Mouse (Mus musculus) CH12.LX (cell line): ENCODE results near the gene Dnaja3. TPM values are rescaled to one million over a fixed set of nuclear protein-coding genes. Genes with fewer than 3 reads are reported as not detected.

Source experiments
- DNase-seq: peaks from one replicate; pipeline ENCODE4 v3.0.0-alpha.2; 2013; ENCODE audit errors: extremely low read depth
- H3K27ac ChIP-seq: 2 replicates; pipeline ENCODE4 v1.5.1; 2012; ENCODE audit warnings: low read depth, mild to moderate bottlenecking, control low read depth, moderate library complexity; ENCODE audit not compliant: insufficient read depth
- H3K27me3 ChIP-seq: replicated peaks from 2 replicates; pipeline ENCODE3; 2012; ENCODE audit warnings: inconsistent platforms
- H3K36me3 ChIP-seq, 2 experiments: replicated peaks in 1 of 2; 2 replicates each; pipeline versions ENCODE3 to v1.6.1; 2012; ENCODE audit warnings: inconsistent platforms in 1 of 2, low read length in 1 of 2, mild to moderate bottlenecking in 1 of 2, mixed read lengths in 1 of 2, moderate library complexity in 1 of 2; ENCODE audit not compliant: control insufficient read depth in 1 of 2, insufficient read depth in 1 of 2
- H3K4me1 ChIP-seq, 2 experiments: 2 replicates each; pipeline ENCODE4 v1.6.1; 2012; ENCODE audit warnings: inconsistent platforms in 1 of 2, moderate library complexity in 1 of 2; ENCODE audit not compliant: insufficient read depth in 2 of 2, control insufficient read depth in 1 of 2
- H3K4me2 ChIP-seq: 2 replicates; pipeline ENCODE4 v1.6.1; 2012; ENCODE audit warnings: low read depth, mild to moderate bottlenecking, control low read depth; ENCODE audit not compliant: poor library complexity, insufficient read depth, severe bottlenecking
- H3K4me3 ChIP-seq, 3 experiments: fragments of 150-350 bp in 1 of 3; sonication (generic) in 1 of 3; replicated peaks in 1 of 3; 2 replicates each; pipeline versions ENCODE3 to v1.5.1; 2011 to 2012; ENCODE audit warnings: low read depth in 2 of 3, low read length in 2 of 3, mild to moderate bottlenecking in 2 of 3, moderate library complexity in 2 of 3, control low read depth in 1 of 3, improper control_type of control experiment in 1 of 3, inconsistent platforms in 1 of 3, mixed read lengths in 1 of 3; ENCODE audit not compliant: poor library complexity in 1 of 3
- H3K79me2 ChIP-seq: replicated peaks from 2 replicates; pipeline ENCODE4 v1.6.1; 2012; ENCODE audit warnings: mild to moderate bottlenecking, moderate library complexity; ENCODE audit not compliant: control insufficient read depth, poor library complexity, insufficient read depth, severe bottlenecking; ENCODE audit errors: extremely low read depth
- H3K9ac ChIP-seq: 2 replicates; pipeline ENCODE4 v1.6.1; 2012; ENCODE audit warnings: low read depth, mild to moderate bottlenecking, control low read depth, moderate library complexity; ENCODE audit not compliant: insufficient read depth
- H3K9me3 ChIP-seq: replicated peaks from 2 replicates; pipeline ENCODE3; 2012; ENCODE audit warnings: low read length, inconsistent platforms, mixed read lengths
- BHLHE40 ChIP-seq: IDR thresholded peaks from 2 replicates; pipeline ENCODE4 v1.6.1; 2011; ENCODE audit warnings: mild to moderate bottlenecking, low read depth, low read length, improper control_type of control experiment
- CTCF ChIP-seq, 2 experiments: IDR thresholded peaks in 1 of 2; conservative IDR thresholded peaks in 1 of 2; 2 replicates each; pipeline ENCODE4 v1.5.1; 2011 to 2012; ENCODE audit warnings: low read depth in 2 of 2, low read length in 2 of 2, improper control_type of control experiment in 1 of 2, inconsistent platforms in 1 of 2, mild to moderate bottlenecking in 1 of 2, moderate library complexity in 1 of 2
- E2F4 ChIP-seq: IDR thresholded peaks from 2 replicates; pipeline ENCODE4 v1.6.1; 2011; ENCODE audit warnings: low read depth, low read length, improper control_type of control experiment; ENCODE audit not compliant: insufficient replicate concordance
- ELF1 ChIP-seq: IDR thresholded peaks from 2 replicates; pipeline ENCODE4 v1.6.1; 2014; ENCODE audit warnings: low read depth, mild to moderate bottlenecking, inconsistent platforms, low read length, improper control_type of control experiment
- GABPA ChIP-seq: IDR thresholded peaks from 2 replicates; pipeline ENCODE4 v1.6.1; 2012; ENCODE audit warnings: low read depth, low read length, improper control_type of control experiment, inconsistent platforms; ENCODE audit not compliant: insufficient replicate concordance
- KAT2A ChIP-seq: IDR thresholded peaks from 2 replicates; pipeline ENCODE4 v1.6.1; 2012; ENCODE audit warnings: low read length, improper control_type of control experiment, inconsistent platforms; ENCODE audit not compliant: insufficient replicate concordance
- MAX ChIP-seq: IDR thresholded peaks from 2 replicates; pipeline ENCODE4 v1.6.1; 2011; ENCODE audit warnings: low read length, improper control_type of control experiment
- MEF2A ChIP-seq: IDR thresholded peaks from 2 replicates; pipeline ENCODE4 v1.6.1; 2014; ENCODE audit warnings: low read depth, mild to moderate bottlenecking, inconsistent platforms, low read length, improper control_type of control experiment, borderline replicate concordance
- MXI1 ChIP-seq: IDR thresholded peaks from 2 replicates; pipeline ENCODE4 v1.6.1; 2011; ENCODE audit warnings: mild to moderate bottlenecking, low read depth, low read length, improper control_type of control experiment
- NELFE ChIP-seq: IDR thresholded peaks from 2 replicates; pipeline ENCODE4 v1.6.1; 2011; ENCODE audit warnings: low read depth, low read length, improper control_type of control experiment
- NRF1 ChIP-seq: IDR thresholded peaks from 2 replicates; pipeline ENCODE4 v1.6.1; 2014; ENCODE audit warnings: low read depth, mild to moderate bottlenecking, inconsistent platforms, low read length, improper control_type of control experiment, moderate library complexity
- POLR2A ChIP-seq: IDR thresholded peaks from 2 replicates; pipeline ENCODE4 v1.6.1; 2011; ENCODE audit warnings: low read depth, mild to moderate bottlenecking, improper control_type of control experiment, low read length
- POLR2AphosphoS2 ChIP-seq: IDR thresholded peaks from 2 replicates; pipeline ENCODE4 v1.6.1; 2011; ENCODE audit warnings: low read depth, low read length, improper control_type of control experiment
- RAD21 ChIP-seq: IDR thresholded peaks from 2 replicates; pipeline ENCODE4 v1.6.1; 2011; ENCODE audit warnings: low read depth, mild to moderate bottlenecking, low read length, improper control_type of control experiment, moderate library complexity
- RCOR1 ChIP-seq: conservative IDR thresholded peaks from 2 replicates; pipeline ENCODE4 v1.6.1; 2012; ENCODE audit warnings: low read depth, mild to moderate bottlenecking, inconsistent platforms, low read length, improper control_type of control experiment
- TBP ChIP-seq: conservative IDR thresholded peaks from 2 replicates; pipeline ENCODE4 v1.6.1; 2011; ENCODE audit warnings: low read depth, low read length, improper control_type of control experiment
- TCF12 ChIP-seq: IDR thresholded peaks from 2 replicates; pipeline ENCODE4 v1.6.1; 2014; ENCODE audit warnings: low read depth, mild to moderate bottlenecking, inconsistent platforms, low read length, improper control_type of control experiment
- UBTF ChIP-seq: IDR thresholded peaks from 2 replicates; pipeline ENCODE4 v1.6.1; 2012; ENCODE audit warnings: low read depth, mild to moderate bottlenecking, inconsistent platforms, low read length, improper control_type of control experiment, moderate library complexity
- USF2 ChIP-seq: conservative IDR thresholded peaks from 2 replicates; pipeline ENCODE4 v1.6.1; 2011; ENCODE audit warnings: low read depth, low read length, improper control_type of control experiment
- ZC3H11A ChIP-seq: IDR thresholded peaks from 2 replicates; pipeline ENCODE4 v1.6.1; 2012; ENCODE audit warnings: low read depth, mild to moderate bottlenecking, inconsistent platforms, low read length, improper control_type of control experiment
- ZMIZ1 ChIP-seq: IDR thresholded peaks from 2 replicates; pipeline ENCODE4 v1.6.1; 2012; ENCODE audit warnings: low read depth, mild to moderate bottlenecking, inconsistent platforms, low read length, improper control_type of control experiment
- dilution Hi-C: fragments of 300-500 bp; cut with MboI; formaldehyde crosslinking; loops from 2 replicates; pipeline ENCODE4 v1.14.3; 2020; ENCODE audit warnings: low sequenced_read_pairs; ENCODE audit not compliant: extremely low pct_unique_long_range_greater_than_20kb, extremely low pct_ligation_motif_present
- in situ Hi-C: fragments of 300-500 bp; cut with MboI; formaldehyde crosslinking; loops from 3 replicates; pipeline ENCODE4 v1.14.3; 2019; ENCODE audit warnings: low sequenced_read_pairs, low pct_ligation_motif_present, low pct_unique_long_range_greater_than_20kb, mixed read lengths
- polyA plus RNA-seq: library from polyadenylated mRNA; unstranded; fragments of >175 nt; gene quantifications from 2 replicates; pipeline ENCODE4 v1.2.1, GENCODE M21; 2012; ENCODE audit warnings: low read depth; ENCODE audit not compliant: insufficient read length
- total RNA-seq, 2 experiments: library from RNA; depleted of rRNA; stranded (reverse); fragments of 300-350 nt in 1 of 2; fragments of >200 nt in 1 of 2; gene quantifications; 2 replicates each; pipeline ENCODE4 v1.2.3; 2012 to 2014

Dnaja3 gene
- total and polyA plus RNA-seq, 3 experiments, result 56.6 to 85.3 (median 80.4) TPM

- Histone ChIP-seq H3K9ac (no peak overlapping the region), H3K27ac (no peak overlapping the region), H3K9me3 (no peaks in the 10 kb centered on the region), H3K4me3 (no peak overlapping the region), H3K4me2 (no peak overlapping the region), H3K79me2 (no peaks in the 10 kb centered on the region), H3K27me3 (no peaks in the 10 kb centered on the region), H3K36me3 (peaks cover 62 to 90% of the 10 kb centered on the region in 2 experiments), H3K4me1 (peaks cover 0 to 22% of the 10 kb centered on the region in 2 experiments; a peak in 2 of 4 replicates)
- in situ Hi-C loops (no loop called here), dilution Hi-C loops (no loop called here)
- DNase-seq, result peak; percentile 31
- TF ChIP-seq CTCF (conservative IDR thresholded peaks at IDR 0.05 in 1 of 2, IDR thresholded peaks at IDR 0.05 in 1 of 2; ENCODE audit: low read depth in 2 of 2, low read length in 2 of 2) (peak in 1 of 2 experiments; percentile 36; a peak in 2 of 4 replicates), NRF1 (no peak), RAD21 (no peak; the same call in none of the 2 replicates)
Measured at GRCm38 (mm10) chr16:4655764-4656570, 16.2 kb downstream of the Dnaja3 start.

DNA sequence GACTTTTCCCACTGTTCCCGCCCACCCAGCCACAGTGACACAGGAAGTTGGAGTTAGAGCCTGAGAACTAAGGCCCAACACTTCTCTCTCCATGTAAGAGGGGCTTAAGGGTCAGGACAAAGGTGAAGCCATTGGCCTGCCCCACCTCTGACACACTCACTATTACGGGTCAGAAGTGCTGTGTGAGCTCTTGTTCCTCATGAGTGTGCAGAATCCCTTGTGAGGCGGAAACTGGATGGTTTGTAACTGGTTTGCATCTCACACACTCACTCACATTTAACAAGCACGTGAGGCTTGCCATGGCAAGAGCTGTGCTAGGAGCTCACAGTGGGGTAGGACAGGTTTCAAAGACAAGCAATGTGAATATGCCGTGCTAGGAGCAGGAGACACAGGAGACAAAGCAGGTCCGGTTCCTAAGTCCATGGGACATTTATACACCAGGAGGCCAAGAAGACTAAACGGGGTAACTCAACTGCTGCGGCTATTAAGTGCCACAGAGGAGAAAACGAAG is 16.8 kb downstream of the Dnaja3 start:
- Histone ChIP-seq H3K4me1 (peaks cover 0 to 22% of the 10 kb centered on the region in 2 experiments; a peak in 2 of 4 replicates), H3K27ac (no peak overlapping the region), H3K9ac (no peak overlapping the region), H3K79me2 (no peaks in the 10 kb centered on the region), H3K9me3 (no peaks in the 10 kb centered on the region), H3K36me3 (peaks cover 63 to 90% of the 10 kb centered on the region in 2 experiments), H3K27me3 (no peaks in the 10 kb centered on the region), H3K4me2 (no peak overlapping the region), H3K4me3 (no peak overlapping the region)
- dilution Hi-C loops, result no loop called here
- TF ChIP-seq ZMIZ1, result no peak
- TF ChIP-seq POLR2AphosphoS2, result no peak
- TF ChIP-seq MXI1, result no peak
- TF ChIP-seq RAD21, result no peak
- no peak for TF ChIP-seq KAT2A
- no peak for TF ChIP-seq MEF2A
- no peak for TF ChIP-seq ZC3H11A
- no peak for TF ChIP-seq USF2
- TF ChIP-seq TCF12, result no peak
- no peak for TF ChIP-seq BHLHE40
- TF ChIP-seq E2F4, result no peak
- no peak for TF ChIP-seq NELFE
- no peak for TF ChIP-seq RCOR1
- no peak for TF ChIP-seq UBTF
- no peak for TF ChIP-seq TBP
- no peak for TF ChIP-seq ELF1
- TF ChIP-seq MAX, result no peak
- no peak for TF ChIP-seq POLR2A
- TF ChIP-seq GABPA, result no peak
- DNase-seq, result no peak
- in situ Hi-C loops, result no loop called here
